Mouse (Mus musculus) embryonic facial prominence, embryonic 13.5 days (tissue): ENCODE data around the gene Wasf2. TPM values are rescaled to one million over a fixed set of nuclear protein-coding genes. Genes with fewer than 3 reads are reported as not detected.

Experiments
- ATAC-seq: fragments of 200-750 bp; cut with Nextera tagmentation; 2 replicates; pipeline ENCODE4 v1.8.0; 2017; ENCODE audit warnings: low read depth; ENCODE audit not compliant: insufficient number of reproducible peaks, insufficient read depth, low FRiP score, low TSS enrichment
- H3K27ac ChIP-seq: fragments of 300-500 bp; sonication (generic); 2 replicates; pipeline ENCODE4 v1.5.1; 2015; ENCODE audit warnings: moderate library complexity, mild to moderate bottlenecking, inconsistent platforms
- H3K27me3 ChIP-seq: fragments of 300-500 bp; sonication (generic); 2 replicates; pipeline ENCODE4 v1.6.1; 2015; ENCODE audit warnings: mild to moderate bottlenecking, inconsistent platforms
- H3K36me3 ChIP-seq: fragments of 300-500 bp; sonication (generic); 2 replicates; pipeline ENCODE4 v1.6.1; 2015; ENCODE audit warnings: mild to moderate bottlenecking, inconsistent platforms
- H3K4me1 ChIP-seq: fragments of 300-500 bp; sonication (generic); 2 replicates; pipeline ENCODE4 v1.6.1; 2015; ENCODE audit warnings: inconsistent platforms
- H3K4me2 ChIP-seq: fragments of 300-500 bp; sonication (generic); 2 replicates; pipeline ENCODE4 v1.6.1; 2015; ENCODE audit warnings: moderate library complexity, mild to moderate bottlenecking, inconsistent platforms
- H3K4me3 ChIP-seq: fragments of 300-500 bp; sonication (generic); 2 replicates; pipeline ENCODE4 v1.5.1; 2015; ENCODE audit warnings: mild to moderate bottlenecking, inconsistent platforms
- H3K9ac ChIP-seq: fragments of 300-500 bp; sonication (generic); 2 replicates; pipeline ENCODE4 v1.6.1; 2015; ENCODE audit warnings: mild to moderate bottlenecking, inconsistent platforms
- H3K9me3 ChIP-seq: fragments of 300-500 bp; sonication (generic); 2 replicates; pipeline ENCODE4 v1.6.1; 2016; ENCODE audit warnings: inconsistent platforms
- WGBS: fragments of 180-500 bp; shearing (Covaris S2); methylation state at CpG from one replicate; pipeline ENCODE4 v1.1.7; 2015; ENCODE audit warnings: mixed read lengths; 5-methylcytosine and 5-hydroxymethylcytosine counted together
- polyA plus RNA-seq: library from polyadenylated mRNA; unstranded; fragments of >200 nt; fragmentation: Nextera tagmentation; extraction: Ambion mirVana; gene quantifications from 2 replicates; pipeline ENCODE4 v1.2.1, GENCODE M21; 2015

The Wasf2 gene
- polyA plus RNA-seq, 1 experiment from 2014 or later: 142 TPM

GRCm38 (mm10) chr4:133103525-133104193 lies 26.6 kb upstream of the Wasf2 start:
- no peak overlapping the region for H3K4me3 ChIP-seq
- peak; percentile 60 for ATAC-seq
- H3K9ac ChIP-seq: no peak overlapping the region
- WGBS: 21% methylated on average over 16 of the region's 16 CpGs
- no peaks in the 10 kb centered on the region for H3K9me3 ChIP-seq
- peak overlapping the region; percentile 34; the same call in 1 of the 2 replicates for H3K27ac ChIP-seq
- H3K4me1 ChIP-seq: peaks cover 26% of the 10 kb centered on the region
- H3K36me3 ChIP-seq: no peaks in the 10 kb centered on the region
- peak overlapping the region; percentile 19 for H3K4me2 ChIP-seq
- no peaks in the 10 kb centered on the region for H3K27me3 ChIP-seq

GRCm38 (mm10) chr4:133104194-133104569 lies 26.1 kb upstream of the Wasf2 start:
- no peak; the same call in 1 of the 2 replicates for ATAC-seq
- Histone ChIP-seq H3K27ac (peak overlapping the region; percentile 34; the same call in 1 of the 2 replicates), H3K4me1 (peaks cover 31% of the 10 kb centered on the region), H3K9ac (no peak overlapping the region), H3K36me3 (no peaks in the 10 kb centered on the region), H3K4me3 (no peak overlapping the region), H3K9me3 (no peaks in the 10 kb centered on the region), H3K27me3 (no peaks in the 10 kb centered on the region), H3K4me2 (peak overlapping the region; percentile 19; the same call in 1 of the 2 replicates)
- 21% methylated on average over 10 of the region's 10 CpGs for WGBS

- no peak for ATAC-seq
- no peaks in the 10 kb centered on the region for H3K27me3 ChIP-seq
- WGBS: 95% methylated on average over 7 of the region's 7 CpGs
- H3K27ac ChIP-seq: no peak overlapping the region
- peaks cover 36% of the 10 kb centered on the region for H3K4me1 ChIP-seq
- H3K9me3 ChIP-seq: no peaks in the 10 kb centered on the region
- no peak overlapping the region for H3K9ac ChIP-seq
- H3K4me3 ChIP-seq: no peak overlapping the region
- H3K36me3 ChIP-seq: no peaks in the 10 kb centered on the region
- H3K4me2 ChIP-seq: no peak overlapping the region
These were observed 23.6 kb upstream of the Wasf2 start for GRCm38 (mm10) chr4:133106691-133107090.

- no peaks in the 10 kb centered on the region for H3K36me3 ChIP-seq
- H3K4me3 ChIP-seq: no peak overlapping the region
- H3K9ac ChIP-seq: peak overlapping the region; percentile 36; the same call in 1 of the 2 replicates
- H3K4me2 ChIP-seq: no peak overlapping the region
- peaks cover 44% of the 10 kb centered on the region for H3K4me1 ChIP-seq
- H3K9me3 ChIP-seq: no peaks in the 10 kb centered on the region
- 49% methylated on average over 13 of the region's 13 CpGs for WGBS
- H3K27ac ChIP-seq: peak overlapping the region; percentile 86
- H3K27me3 ChIP-seq: no peaks in the 10 kb centered on the region
- ATAC-seq: no peak
These were observed 22.5 kb upstream of the Wasf2 start for GRCm38 (mm10) chr4:133107788-133108281.

- WGBS: 25% methylated on average over 13 of the region's 13 CpGs
- Histone ChIP-seq H3K9ac (peak overlapping the region; percentile 36; the same call in 1 of the 2 replicates), H3K4me1 (peaks cover 46% of the 10 kb centered on the region)
These were observed 21.6 kb upstream of the Wasf2 start for GRCm38 (mm10) chr4:133108481-133109334.

GRCm38 (mm10) chr4:133109335-133109801 lies 20.9 kb upstream of the Wasf2 start:
- H3K9ac ChIP-seq: no peak overlapping the region
- WGBS: 31% methylated on average over 5 of the region's 5 CpGs
- no peak for ATAC-seq
- H3K4me1 ChIP-seq: peaks cover 41% of the 10 kb centered on the region
- no peak overlapping the region for H3K4me2 ChIP-seq
- H3K36me3 ChIP-seq: no peaks in the 10 kb centered on the region
- H3K4me3 ChIP-seq: no peak overlapping the region
- peak overlapping the region; percentile 86 for H3K27ac ChIP-seq
- no peaks in the 10 kb centered on the region for H3K9me3 ChIP-seq
- no peaks in the 10 kb centered on the region for H3K27me3 ChIP-seq

More at GRCm38 (mm10) chr4:133108481-133109334, 21.6 kb upstream of the Wasf2 start:
- H3K36me3 ChIP-seq: no peaks in the 10 kb centered on the region
- H3K4me3 ChIP-seq: no peak overlapping the region
- H3K27ac ChIP-seq: peak overlapping the region; percentile 86
- ATAC-seq: no peak
- no peaks in the 10 kb centered on the region for H3K27me3 ChIP-seq
- no peaks in the 10 kb centered on the region for H3K9me3 ChIP-seq
- H3K4me2 ChIP-seq: peak overlapping the region; percentile 14; the same call in 1 of the 2 replicates

GRCm38 (mm10) chr4:133112175-133112838 lies 18.0 kb upstream of the Wasf2 start:
- Histone ChIP-seq H3K4me1 (peaks cover 57% of the 10 kb centered on the region), H3K36me3 (no peaks in the 10 kb centered on the region), H3K4me2 (no peak overlapping the region), H3K9ac (no peak overlapping the region), H3K27ac (peak overlapping the region; percentile 29; the same call in 1 of the 2 replicates), H3K9me3 (no peaks in the 10 kb centered on the region), H3K4me3 (no peak overlapping the region), H3K27me3 (no peaks in the 10 kb centered on the region)
- ATAC-seq: no peak
- WGBS: 22% methylated on average over 13 of the region's 13 CpGs

GRCm38 (mm10) chr4:133113351-133113882 lies 16.9 kb upstream of the Wasf2 start:
- Histone ChIP-seq H3K4me2 (no peak overlapping the region), H3K4me3 (no peak overlapping the region), H3K36me3 (no peaks in the 10 kb centered on the region), H3K9me3 (no peaks in the 10 kb centered on the region), H3K4me1 (peaks cover 54% of the 10 kb centered on the region), H3K9ac (peak overlapping the region; percentile 12; the same call in 1 of the 2 replicates), H3K27me3 (no peaks in the 10 kb centered on the region), H3K27ac (peak overlapping the region; percentile 29; the same call in 1 of the 2 replicates)
- no peak for ATAC-seq
- 50% methylated on average over 6 of the region's 6 CpGs for WGBS

- Histone ChIP-seq H3K27me3 (no peaks in the 10 kb centered on the region), H3K27ac (no peak overlapping the region; the same call in 1 of the 2 replicates), H3K9ac (no peak overlapping the region), H3K4me1 (peaks cover 54% of the 10 kb centered on the region), H3K9me3 (no peaks in the 10 kb centered on the region), H3K4me3 (no peak overlapping the region), H3K36me3 (no peaks in the 10 kb centered on the region), H3K4me2 (no peak overlapping the region)
- 81% methylated on average over 3 of the region's 3 CpGs for WGBS
- ATAC-seq: no peak
These were observed 15.5 kb upstream of the Wasf2 start for GRCm38 (mm10) chr4:133114762-133115161.

- no peak overlapping the region for H3K4me2 ChIP-seq
- H3K9me3 ChIP-seq: no peaks in the 10 kb centered on the region
- peak overlapping the region; percentile 98 for H3K27ac ChIP-seq
- no peak for ATAC-seq
- H3K4me1 ChIP-seq: peaks cover 63% of the 10 kb centered on the region
- H3K9ac ChIP-seq: no peak overlapping the region
- no peaks in the 10 kb centered on the region for H3K27me3 ChIP-seq
- H3K4me3 ChIP-seq: no peak overlapping the region
- no peaks in the 10 kb centered on the region for H3K36me3 ChIP-seq
- WGBS: 73% methylated on average over 14 of the region's 14 CpGs
These were observed 14.4 kb upstream of the Wasf2 start for GRCm38 (mm10) chr4:133115721-133116429.
